Mouse (Mus musculus): ENCODE measurements around the gene Sgms2. TPM values are rescaled to one million over a fixed set of nuclear protein-coding genes. Genes with fewer than 3 reads are reported as not detected.

Gene Sgms2
- total RNA-seq, 2 experiments from 2014 or later, result 2.7 to 11.2 TPM

DNA sequence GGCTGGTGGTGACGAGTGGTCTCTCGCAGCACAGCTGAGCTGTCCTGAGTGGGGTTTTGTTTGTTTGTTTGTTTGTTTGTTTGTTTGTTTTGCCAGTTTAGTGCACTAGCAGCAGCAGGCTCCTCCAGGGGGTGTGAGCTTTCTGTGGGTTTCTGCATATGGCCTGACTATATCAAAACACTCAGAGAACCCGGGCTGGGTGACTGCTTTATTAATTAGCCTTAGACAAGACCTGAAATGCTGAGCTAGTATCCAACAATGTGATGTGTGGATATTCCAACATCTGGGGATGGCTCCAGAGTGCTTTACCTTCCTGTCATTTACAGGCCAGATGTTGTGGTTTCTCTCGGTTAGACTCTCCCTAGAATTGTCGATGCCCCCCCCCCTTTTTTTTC is 187.9 kb downstream of the Sgms2 start:
- DNase-seq, result no peak

GRCm38 (mm10) chr3:131302452-131303319 is 188.5 kb downstream of the Sgms2 start, which contains the start of gene Cyp2u1:
Cyp2u1 (minus strand) TSS chr3:131303227.
- peak; percentile 94 for DNase-seq

DNA sequence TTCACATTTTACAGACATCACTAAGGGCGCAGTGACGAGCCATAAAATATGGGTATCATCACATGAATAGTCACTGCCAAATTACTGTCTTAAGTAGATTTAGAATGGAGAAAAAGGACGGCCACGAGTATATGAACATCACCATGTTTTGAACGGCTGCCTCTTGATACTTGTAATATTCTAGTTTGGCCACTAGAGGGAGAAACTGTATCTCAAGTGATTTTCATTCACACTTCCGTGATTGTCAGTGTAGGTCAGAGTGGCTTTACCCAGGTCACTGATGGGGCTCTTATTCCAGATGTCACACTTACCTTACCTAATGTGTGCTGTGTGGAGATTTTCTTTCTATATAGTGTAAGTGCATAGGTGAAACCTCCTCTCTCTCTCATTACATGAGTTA is 191.3 kb downstream of the Sgms2 start:
- no peak for DNase-seq

DNA sequence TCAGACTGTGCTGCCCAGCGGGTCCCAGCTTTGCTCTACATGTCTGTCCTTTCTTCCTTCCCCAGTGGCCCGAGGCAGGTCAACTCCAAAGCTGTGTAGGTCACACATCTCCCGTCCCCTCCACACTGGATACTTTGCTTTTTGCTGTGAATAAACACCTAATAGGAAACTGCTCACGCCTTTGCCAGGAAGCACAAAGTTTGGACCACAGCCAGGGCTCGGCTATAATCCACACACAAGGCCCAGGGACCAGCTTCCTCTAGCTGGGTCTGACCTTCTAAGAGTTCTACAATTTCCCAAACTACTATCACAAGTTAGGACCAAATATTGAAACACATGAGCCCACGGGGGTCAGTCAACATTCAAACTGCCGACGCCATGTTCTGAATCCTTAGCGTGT is 192.1 kb downstream of the Sgms2 start:
- DNase-seq, result no peak

GRCm38 (mm10) chr3:131296893-131297292 is 194.3 kb downstream of the Sgms2 start:
- no peak for DNase-seq

DNA sequence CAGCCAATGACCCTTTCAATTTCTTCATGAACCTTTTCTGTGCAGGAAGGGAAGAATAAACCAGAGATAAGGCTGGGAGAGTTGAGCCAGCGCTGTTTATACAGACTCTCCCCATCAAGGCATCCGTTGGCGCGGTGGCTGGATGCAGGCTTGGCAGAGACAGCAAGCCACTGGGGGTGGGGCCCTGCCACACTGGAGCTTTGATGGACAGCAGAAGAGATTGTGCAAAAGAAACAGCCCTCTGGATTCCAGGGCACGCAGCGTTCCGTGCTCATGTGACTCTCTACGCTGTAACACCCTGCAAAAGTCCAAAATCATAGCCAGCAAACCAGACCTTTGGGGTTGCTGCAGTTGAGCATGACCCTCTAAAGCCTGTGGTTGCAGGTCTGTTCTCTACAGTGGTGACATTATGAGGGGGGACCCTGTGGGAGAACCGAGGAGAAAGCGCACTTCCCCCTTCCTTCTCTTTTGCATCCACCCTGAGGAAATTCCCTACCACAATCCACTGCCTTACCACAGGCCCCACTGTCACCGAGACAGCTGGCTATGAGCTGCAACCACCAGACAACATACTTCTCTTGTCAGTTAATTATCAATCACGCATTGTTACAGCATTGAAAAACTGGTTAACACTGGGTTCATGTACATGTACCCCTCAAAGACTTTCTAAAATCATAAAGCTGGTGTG is 195.6 kb downstream of the Sgms2 start:
- DNase-seq, result peak in 1 of 2 experiments; percentile 58

- no peak for DNase-seq
Measured at GRCm38 (mm10) chr3:131294503-131294902, 196.7 kb downstream of the Sgms2 start.

- DNase-seq, result no peak
Measured at GRCm38 (mm10) chr3:131292959-131293358, 198.3 kb downstream of the Sgms2 start.

GRCm38 (mm10) chr3:131292349-131292748 is 198.9 kb downstream of the Sgms2 start:
- DNase-seq, result no peak

DNA sequence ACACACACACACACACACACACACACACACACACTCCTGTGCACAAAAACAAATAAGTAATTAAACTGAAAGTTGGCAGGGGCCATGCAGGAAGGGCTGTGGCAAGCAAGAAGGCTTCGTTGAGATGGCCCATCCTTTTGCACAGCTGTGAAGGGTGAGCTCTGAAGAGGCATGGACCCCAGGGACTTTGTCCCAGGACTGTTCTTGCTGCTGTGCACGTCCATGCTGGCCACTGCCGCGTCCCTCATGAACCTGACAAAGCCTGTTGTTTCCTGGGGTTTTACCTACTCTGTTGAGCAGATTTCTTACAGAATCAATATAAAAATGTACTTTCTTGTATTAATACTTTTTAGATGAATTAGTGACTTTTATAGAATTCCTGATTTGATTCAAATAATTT is 199.3 kb downstream of the Sgms2 start:
- no peak for DNase-seq

DNA sequence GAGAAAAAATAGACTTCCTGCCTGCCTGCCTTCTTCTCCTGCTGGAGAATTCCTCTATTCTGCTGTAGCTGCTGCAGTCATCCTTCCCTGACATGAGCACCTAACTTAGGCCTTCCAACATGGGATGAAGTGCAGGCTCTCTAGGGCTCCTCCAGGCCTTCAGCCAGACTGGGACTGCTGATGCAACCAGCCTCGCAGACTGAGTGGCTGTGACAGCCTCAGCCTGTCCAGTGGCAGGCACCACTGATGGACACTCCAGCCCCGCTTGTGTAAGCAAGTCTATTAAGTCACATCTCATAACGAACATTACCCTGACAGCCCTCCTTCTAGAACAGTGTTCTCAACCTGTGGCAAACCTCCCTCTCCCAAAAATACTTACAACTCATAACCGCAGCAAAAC is 217.1 kb downstream of the Sgms2 start:
- peak in 1 of 2 experiments; percentile 34 for DNase-seq

DNA sequence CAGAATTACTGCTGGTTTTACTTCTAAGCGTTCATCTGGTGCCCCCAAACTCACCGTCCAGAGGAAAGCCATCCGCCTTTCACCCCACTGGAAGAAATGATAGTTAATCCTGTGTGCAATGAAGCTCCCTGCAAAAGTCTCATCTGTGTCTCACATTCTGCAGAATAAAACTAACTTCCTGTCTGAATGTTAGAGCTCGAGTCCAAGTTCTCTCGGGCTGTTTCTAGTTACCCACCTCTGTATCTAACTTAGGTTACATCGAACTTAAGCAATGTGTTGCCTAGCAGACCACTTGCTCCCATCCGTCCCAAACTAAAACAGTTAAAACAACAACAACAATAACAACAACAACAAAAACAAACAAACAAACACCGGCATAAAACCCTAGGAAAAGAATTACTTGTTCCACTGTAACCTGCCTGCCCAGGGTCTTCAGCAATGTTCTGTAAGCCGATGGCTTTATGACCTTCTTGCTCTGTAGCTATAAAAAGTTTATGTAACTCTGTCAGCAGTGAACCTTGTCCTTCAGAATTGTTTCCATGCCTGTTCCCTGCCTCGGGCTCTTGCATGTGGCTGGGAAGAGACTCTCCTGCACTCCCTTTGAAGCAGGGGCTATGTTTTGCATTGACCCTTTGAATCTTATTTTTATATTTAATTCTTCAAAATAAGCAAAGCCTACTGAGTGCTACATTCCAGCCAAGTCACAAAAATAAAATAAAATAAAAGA is 218.7 kb downstream of the Sgms2 start:
- no peak for DNase-seq

DNA sequence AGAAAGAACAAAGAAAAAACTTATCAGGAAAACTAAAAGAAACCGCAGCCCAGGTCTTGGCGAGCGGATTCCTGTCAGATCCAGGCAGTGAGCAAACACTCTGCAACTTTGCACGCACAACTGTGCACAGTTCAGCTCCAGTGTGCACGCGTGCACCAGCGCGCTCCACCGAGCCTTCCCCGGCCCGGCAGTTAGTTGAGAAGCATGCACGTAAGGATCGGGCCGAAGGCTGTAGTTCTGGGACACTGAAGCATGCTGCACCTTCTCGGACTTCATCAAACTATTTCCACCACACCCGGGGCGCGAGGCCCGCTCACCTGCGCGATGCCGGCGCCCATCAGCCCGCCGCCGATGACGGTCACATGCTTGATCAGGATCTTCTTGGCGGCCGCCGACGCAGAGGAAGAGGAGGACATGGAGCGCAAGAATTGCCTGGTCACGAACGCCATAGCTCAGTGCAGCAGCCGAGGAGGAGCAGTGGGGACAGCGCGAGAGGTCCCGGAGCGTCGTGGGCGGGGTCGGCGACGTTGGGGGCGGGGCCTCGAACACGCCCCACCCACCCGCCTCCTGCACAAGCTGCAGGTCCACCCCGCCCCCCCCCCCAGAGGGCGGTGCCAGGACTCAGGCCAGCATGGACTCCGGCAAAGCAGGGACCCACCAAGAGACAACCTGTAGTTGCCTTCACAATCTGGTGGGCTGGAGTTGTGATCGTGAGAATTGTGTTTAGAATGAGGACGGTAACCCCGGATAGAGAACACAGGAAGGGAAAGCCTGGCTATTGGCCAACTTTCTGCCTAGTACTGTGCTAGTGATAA is 219.4 kb downstream of the Sgms2 start, which contains the start of gene Hadh:
TSS of gene Hadh (minus strand) at position 543 of the 815 bp plus-strand sequence.
- DNase-seq, result peak; percentile 88 to 93

- DNase-seq, result peak; percentile 77 to 82
Measured at GRCm38 (mm10) chr3:131271157-131271556, 220.1 kb downstream of the Sgms2 start.

DNA sequence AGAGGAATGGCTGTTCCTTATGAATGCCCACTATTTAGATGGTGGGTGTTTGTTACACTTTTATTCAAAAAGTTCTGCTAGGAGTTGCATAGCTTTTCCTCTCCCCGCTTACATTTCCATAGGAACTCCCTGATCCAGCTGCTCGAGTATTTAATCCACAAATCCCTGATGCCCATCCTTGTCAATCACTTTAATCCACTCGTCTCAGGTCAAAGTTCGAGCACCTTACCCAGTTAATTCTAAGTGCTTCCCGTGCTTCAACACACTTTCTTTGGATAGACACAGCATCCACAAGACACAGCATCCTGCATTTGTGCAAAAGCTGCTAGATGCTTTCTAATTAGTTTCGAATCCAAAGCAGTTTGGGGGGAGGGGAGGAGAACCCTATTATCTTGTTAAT is 220.8 kb downstream of the Sgms2 start:
- no peak for DNase-seq

Other genes starting within 250 kb of the Sgms2 start
- gene Hadh, start 219.3 kb downstream of the Sgms2 start, total RNA-seq (2021), result 100 to 1,000 TPM; 430 to 487 TPM
- 10 to 100 TPM in 1 of 2 experiments, 1 to 10 TPM in 1; 7.9 to 22.7 TPM for gene Cyp2u1, start 188.2 kb downstream of the Sgms2 start, total RNA-seq (2021)
- 10 to 100 TPM; 56.8 to 69.3 TPM for gene Papss1, start 73.4 kb upstream of the Sgms2 start, total RNA-seq (2021)